Mouse (Mus musculus) mesoderm, embryonic 11.5 days (tissue): ENCODE data around the gene B230118H07Rik.

ENCODE experiments used
- DNase-seq: peaks from one replicate; pipeline ENCODE4 v3.0.0-alpha.2; 2012; ENCODE audit warnings: low read depth, low spot score

B230118H07Rik gene

GRCm38 (mm10) chr2:101638979-101639839 is 10.1 kb downstream of the B230118H07Rik start:
- peak; percentile 72 for DNase-seq

- DNase-seq, result peak; percentile 95
These were observed 20.8 kb downstream of the B230118H07Rik start for GRCm38 (mm10) chr2:101628297-101629236.

- DNase-seq, result no peak
These were observed 22.1 kb downstream of the B230118H07Rik start for GRCm38 (mm10) chr2:101627227-101627626.

- DNase-seq, result no peak
These were observed 24.8 kb downstream of the B230118H07Rik start, which contains the start of gene Rag2 for GRCm38 (mm10) chr2:101624526-101624925. Gene Rag2, plus strand, starts transcription at chr2:101624718.

- no peak for DNase-seq
These were observed 25.3 kb downstream of the B230118H07Rik start for GRCm38 (mm10) chr2:101624011-101624410.

GRCm38 (mm10) chr2:101623042-101623441 is 26.3 kb downstream of the B230118H07Rik start:
- no peak for DNase-seq

GRCm38 (mm10) chr2:101621611-101622010 is 27.7 kb downstream of the B230118H07Rik start:
- no peak for DNase-seq

- no peak for DNase-seq
These were observed 28.4 kb downstream of the B230118H07Rik start for GRCm38 (mm10) chr2:101620899-101621298.

GRCm38 (mm10) chr2:101618373-101618772 is 31.0 kb downstream of the B230118H07Rik start:
- DNase-seq, result no peak

- no peak for DNase-seq
These were observed 33.6 kb downstream of the B230118H07Rik start for GRCm38 (mm10) chr2:101615464-101616305.

- DNase-seq, result no peak
These were observed 38.5 kb downstream of the B230118H07Rik start for GRCm38 (mm10) chr2:101610861-101611260.

- DNase-seq, result peak; percentile 40
These were observed 41.0 kb downstream of the B230118H07Rik start for GRCm38 (mm10) chr2:101608232-101608894.

GRCm38 (mm10) chr2:101603099-101603498 is 46.2 kb downstream of the B230118H07Rik start:
- no peak for DNase-seq

- peak; percentile 37 for DNase-seq
These were observed 48.6 kb downstream of the B230118H07Rik start for GRCm38 (mm10) chr2:101600703-101601102.

GRCm38 (mm10) chr2:101598190-101599181 is 50.8 kb downstream of the B230118H07Rik start:
- DNase-seq, result no peak

GRCm38 (mm10) chr2:101597186-101597585 is 52.1 kb downstream of the B230118H07Rik start:
- DNase-seq, result no peak

- DNase-seq, result no peak
These were observed 54.7 kb downstream of the B230118H07Rik start for GRCm38 (mm10) chr2:101594681-101595080.

- DNase-seq, result no peak
These were observed 56.4 kb downstream of the B230118H07Rik start for GRCm38 (mm10) chr2:101592886-101593285.
